Mouse (Mus musculus) liver, postnatal 0 days (tissue): ENCODE results near the gene Cdca3. TPM values are rescaled to one million over a fixed set of nuclear protein-coding genes. Genes with fewer than 3 reads are reported as not detected.
"Not testable (repeated sequence)": the region's sequence is repeated elsewhere in the genome, so short reads cannot be mapped to it uniquely, and the experiment has no call there.

Source experiments
- ATAC-seq: fragments of 200-750 bp; cut with Nextera tagmentation; 2 replicates; pipeline ENCODE4 v1.8.0; 2017; ENCODE audit warnings: mild to moderate bottlenecking, moderate library complexity
- DNase-seq: peaks from one replicate; pipeline ENCODE4 v3.0.0-alpha.2; 2016
- H3K27ac ChIP-seq: fragments of 300-500 bp; sonication (generic); 2 replicates; pipeline ENCODE4 v1.5.1; 2014; ENCODE audit warnings: antibody characterized with exemption, moderate library complexity, mild to moderate bottlenecking, low read depth
- H3K27me3 ChIP-seq: fragments of 300-500 bp; sonication (generic); 2 replicates; pipeline ENCODE4 v1.6.1; 2014; ENCODE audit warnings: low read length, control low read depth, mixed read lengths; ENCODE audit not compliant: insufficient read depth
- H3K36me3 ChIP-seq: fragments of 300-500 bp; sonication (generic); replicated peaks from 2 replicates; pipeline ENCODE4 v1.6.1; 2014; ENCODE audit warnings: mild to moderate bottlenecking, control low read depth, low read length, moderate library complexity, mixed read lengths; ENCODE audit not compliant: insufficient read depth
- H3K4me1 ChIP-seq: fragments of 300-500 bp; sonication (generic); 2 replicates; pipeline ENCODE4 v1.6.1; 2014; ENCODE audit warnings: antibody characterized with exemption, mild to moderate bottlenecking, control low read depth; ENCODE audit not compliant: insufficient read depth
- H3K4me2 ChIP-seq: fragments of 300-500 bp; sonication (generic); 2 replicates; pipeline ENCODE4 v1.6.1; 2014; ENCODE audit warnings: low read depth, mild to moderate bottlenecking, low read length, moderate library complexity, mixed read lengths
- H3K4me3 ChIP-seq: fragments of 300-500 bp; sonication (generic); 2 replicates; pipeline ENCODE4 v1.5.1; 2014; ENCODE audit warnings: low read depth, low read length
- H3K9ac ChIP-seq: fragments of 300-500 bp; sonication (generic); replicated peaks from 2 replicates; pipeline ENCODE4 v1.6.1; 2014; ENCODE audit warnings: mild to moderate bottlenecking, moderate library complexity
- H3K9me3 ChIP-seq: fragments of 300-500 bp; sonication (generic); 2 replicates; pipeline ENCODE4 v1.6.1; 2016; ENCODE audit warnings: mild to moderate bottlenecking, control low read depth, low read length, mixed read lengths
- CTCF ChIP-seq: sonication (generic); IDR thresholded peaks from 2 replicates; pipeline ENCODE4 v1.5.1; 2016; ENCODE audit warnings: antibody characterized with exemption, low read depth
- EP300 ChIP-seq: IDR thresholded peaks from 2 replicates; pipeline ENCODE4 v1.6.1; 2016; ENCODE audit warnings: antibody characterized with exemption, low read depth, mild to moderate bottlenecking
- WGBS: fragments of 180-500 bp; shearing (Covaris S2); extraction: QIAGEN DNeasy Blood & Tissue Kit; methylation state at CpG from one replicate; pipeline ENCODE4 v1.1.7; 2014; ENCODE audit not compliant: insufficient replicate concordance; 5-methylcytosine and 5-hydroxymethylcytosine counted together
- polyA plus RNA-seq: library from polyadenylated mRNA; unstranded; fragments of >200 nt; fragmentation: Nextera tagmentation; extraction: Ambion mirVana; gene quantifications from 2 replicates; pipeline ENCODE4 v1.2.1, GENCODE M21; 2015

Cdca3 gene
- polyA plus RNA-seq, 1 experiment from 2014 or later, result 98.3 TPM

DNA sequence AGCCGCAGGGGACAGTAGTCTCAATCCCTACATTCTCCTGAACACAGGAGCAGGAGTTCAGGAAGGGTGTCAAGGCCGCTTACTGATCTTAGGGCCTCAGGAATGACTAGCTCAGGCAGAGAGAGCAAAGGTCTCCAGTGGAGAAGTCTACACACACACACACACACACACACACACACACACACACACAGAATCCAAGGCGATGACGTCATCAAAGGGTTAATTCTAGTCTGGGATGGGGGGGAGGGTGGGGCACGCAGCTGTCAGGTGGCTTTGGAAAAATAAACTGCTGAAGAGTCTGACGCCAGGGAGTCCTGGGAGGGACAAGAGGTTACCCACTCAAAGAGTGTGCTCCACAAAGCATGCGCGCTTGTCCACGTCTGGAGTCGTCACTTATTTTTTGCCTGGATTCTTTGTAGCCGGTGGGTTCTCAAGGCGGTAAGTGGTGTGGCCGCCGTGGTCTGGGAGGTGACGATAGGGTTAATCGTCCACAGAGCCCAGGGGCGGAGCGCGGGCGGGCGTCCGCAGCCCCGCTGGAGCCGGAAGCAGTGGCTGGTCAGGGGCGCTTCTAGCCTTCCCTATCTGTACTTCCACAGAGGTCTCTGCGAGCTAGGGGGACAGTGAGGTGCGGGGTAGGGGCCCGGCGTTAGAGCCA lies 20.9 kb upstream of the Cdca3 start, which contains the start of gene Spsb2:
TSS of gene Spsb2 (plus strand) at position 304 of the 655 bp plus-strand sequence.
- H3K9me3 ChIP-seq, result no peaks in the 10 kb centered on the region
- peak; percentile 81 for DNase-seq
- H3K4me1 ChIP-seq, result peaks cover 46% of the 10 kb centered on the region
- H3K9ac ChIP-seq, result peak within 1 kb of the TSS; percentile 83
- H3K4me2 ChIP-seq, result peak within 1 kb of the TSS; percentile 98
- no peak for TF ChIP-seq EP300
- no peak for TF ChIP-seq CTCF
- peak; percentile 53 for ATAC-seq
- 4% methylated on average over 29 of the region's 29 CpGs for WGBS
- H3K36me3 ChIP-seq, result peaks cover 20% of the 10 kb centered on the region
- H3K27ac ChIP-seq, result peak within 1 kb of the TSS; percentile 95
- peak within 1 kb of the TSS; percentile 88 for H3K4me3 ChIP-seq
- no peaks in the 10 kb centered on the region for H3K27me3 ChIP-seq

DNA sequence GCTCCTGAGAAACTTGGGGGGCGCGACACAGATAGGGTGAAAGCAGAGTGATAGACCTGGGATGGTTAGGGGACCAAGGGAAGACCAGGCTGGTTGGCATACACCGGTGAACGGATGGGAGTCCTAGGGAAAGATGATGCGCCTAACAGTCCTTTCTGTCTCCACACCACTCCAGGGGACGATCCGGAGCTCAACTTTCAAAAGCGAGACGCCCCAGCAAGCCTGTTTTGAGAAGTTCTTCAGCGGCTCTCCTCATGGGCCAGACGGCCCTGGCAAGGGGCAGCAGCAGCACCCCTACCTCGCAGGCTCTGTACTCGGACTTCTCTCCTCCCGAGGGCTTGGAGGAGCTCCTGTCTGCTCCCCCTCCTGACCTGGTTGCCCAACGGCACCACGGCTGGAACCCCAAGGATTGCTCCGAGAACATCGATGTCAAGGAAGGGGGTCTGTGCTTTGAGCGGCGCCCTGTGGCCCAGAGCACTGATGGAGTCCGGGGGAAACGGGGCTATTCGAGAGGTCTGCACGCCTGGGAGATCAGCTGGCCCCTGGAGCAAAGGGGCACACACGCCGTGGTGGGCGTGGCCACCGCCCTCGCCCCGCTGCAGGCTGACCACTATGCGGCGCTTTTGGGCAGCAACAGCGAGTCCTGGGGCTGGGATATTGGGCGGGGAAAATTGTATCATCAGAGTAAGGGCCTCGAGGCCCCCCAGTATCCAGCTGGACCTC lies 20.1 kb upstream of the Cdca3 start:
- DNase-seq (peak; percentile 90), ATAC-seq (peak; percentile 33)
- WGBS, result 1% methylated on average over 35 of the region's 35 CpGs
- Histone ChIP-seq H3K4me1 (peaks cover 47% of the 10 kb centered on the region), H3K4me2 (peak overlapping the region; percentile 98), H3K9ac (peak overlapping the region; percentile 83), H3K4me3 (peak overlapping the region; percentile 88), H3K27ac (peak overlapping the region; percentile 95), H3K9me3 (no peaks in the 10 kb centered on the region), H3K27me3 (no peaks in the 10 kb centered on the region), H3K36me3 (peaks cover 20% of the 10 kb centered on the region)
- no peak for TF ChIP-seq EP300
- peak; percentile 94 for TF ChIP-seq CTCF

DNA sequence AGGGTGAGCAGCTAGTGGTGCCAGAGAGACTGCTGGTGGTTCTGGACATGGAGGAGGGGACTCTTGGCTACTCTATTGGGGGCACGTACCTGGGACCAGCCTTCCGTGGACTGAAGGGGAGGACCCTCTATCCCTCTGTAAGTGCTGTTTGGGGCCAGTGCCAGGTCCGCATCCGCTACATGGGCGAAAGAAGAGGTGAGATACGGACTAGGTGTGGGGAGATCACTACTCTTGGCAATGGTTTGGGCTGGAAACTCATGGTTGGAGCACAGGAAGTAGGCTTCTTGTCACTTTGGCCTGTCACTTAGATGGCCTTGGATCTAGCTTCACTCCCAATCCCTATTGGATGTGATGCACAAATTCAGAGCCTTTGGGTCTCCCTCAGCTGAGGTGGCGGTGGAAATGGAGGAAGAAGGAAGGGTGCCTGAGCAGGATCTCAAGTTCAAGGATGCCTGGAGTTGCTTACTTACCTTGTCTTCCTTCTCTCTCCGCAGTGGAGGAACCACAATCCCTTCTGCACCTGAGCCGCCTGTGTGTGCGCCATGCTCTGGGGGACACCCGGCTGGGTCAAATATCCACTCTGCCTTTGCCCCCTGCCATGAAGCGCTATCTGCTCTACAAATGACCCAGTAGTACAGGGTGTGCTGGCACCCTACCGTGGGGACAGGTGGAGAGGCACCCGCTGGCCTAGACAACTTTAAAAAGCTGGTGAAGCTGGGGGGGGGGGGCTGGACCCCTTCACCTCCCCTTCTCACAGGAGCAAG lies 19.4 kb upstream of the Cdca3 start:
- no peaks in the 10 kb centered on the region for H3K27me3 ChIP-seq
- peaks cover 20% of the 10 kb centered on the region for H3K36me3 ChIP-seq
- peak overlapping the region; percentile 83 for H3K9ac ChIP-seq
- no peaks in the 10 kb centered on the region for H3K9me3 ChIP-seq
- TF ChIP-seq CTCF, result no peak
- TF ChIP-seq EP300, result no peak
- peaks cover 54% of the 10 kb centered on the region for H3K4me1 ChIP-seq
- peak overlapping the region; percentile 95 for H3K27ac ChIP-seq
- no peak for ATAC-seq
- peak overlapping the region; percentile 98 for H3K4me2 ChIP-seq
- 48% methylated on average over 14 of the region's 14 CpGs for WGBS
- no peak for DNase-seq
- peak overlapping the region; percentile 88 for H3K4me3 ChIP-seq

DNA sequence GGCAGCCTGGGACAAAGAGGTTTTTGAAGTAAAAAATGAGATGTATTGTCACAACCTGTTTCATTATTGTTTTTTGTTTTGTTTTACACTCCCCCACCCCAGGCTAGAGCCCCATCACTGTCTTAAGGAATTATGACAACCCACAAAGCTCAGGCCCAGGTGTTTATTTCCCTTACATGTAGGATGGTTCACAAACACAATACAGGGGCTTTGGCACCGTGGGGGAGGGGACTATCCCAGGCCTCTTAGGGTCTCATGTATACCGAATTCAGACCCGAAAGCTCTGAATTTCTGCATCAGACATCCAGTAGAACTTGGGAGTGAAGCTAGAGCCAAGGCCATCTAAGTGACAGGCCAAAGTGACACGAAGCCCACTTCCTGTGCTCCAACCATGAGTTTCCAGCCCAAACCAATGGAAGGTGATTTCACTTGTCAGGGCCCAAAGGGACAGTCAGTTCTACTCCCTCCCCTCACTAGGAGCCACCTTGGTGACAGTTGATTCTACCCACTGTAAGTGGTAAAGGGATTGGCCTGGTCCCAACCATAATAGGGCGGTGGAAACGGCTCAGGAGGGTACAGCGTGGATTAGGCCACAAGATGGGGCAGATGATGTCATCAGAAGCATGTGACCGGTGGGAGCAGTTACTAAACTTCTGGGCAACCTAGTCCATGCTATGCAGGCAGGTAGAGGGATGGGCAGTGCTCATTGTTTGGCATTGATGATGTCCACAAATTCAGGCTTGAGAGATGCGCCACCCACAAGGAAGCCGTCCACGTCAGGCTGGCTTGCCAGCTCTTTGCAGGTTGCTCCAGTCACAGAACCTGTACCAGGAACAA lies 18.6 kb upstream of the Cdca3 start:
- not testable (repeated sequence) for H3K9ac ChIP-seq, H3K4me3 ChIP-seq, DNase-seq, ATAC-seq, H3K9me3 ChIP-seq, H3K27me3 ChIP-seq
- WGBS, result 76% methylated on average over 11 of the region's 11 CpGs
- peaks cover 26% of the 10 kb centered on the region for H3K36me3 ChIP-seq
- H3K4me2 ChIP-seq, result peak overlapping the region; percentile 98; the same call in 1 of the 2 replicates
- peak overlapping the region; percentile 95; the same call in 1 of the 2 replicates for H3K27ac ChIP-seq
- peaks cover 53% of the 10 kb centered on the region for H3K4me1 ChIP-seq

DNA sequence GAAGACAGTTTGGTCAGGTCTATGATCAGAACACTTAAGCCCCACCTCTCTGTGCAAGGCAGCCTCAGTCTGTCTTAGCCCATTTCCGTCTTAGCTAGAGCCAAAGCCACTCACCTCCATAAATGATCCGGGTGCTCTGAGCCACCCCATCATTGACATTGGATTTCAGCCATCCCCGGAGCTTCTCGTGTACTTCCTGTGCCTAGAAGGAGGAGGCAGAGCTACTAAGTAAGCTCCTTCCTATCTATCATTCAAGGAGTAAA lies 18.0 kb upstream of the Cdca3 start:
- Histone ChIP-seq H3K27ac (peak overlapping the region; percentile 96; the same call in 1 of the 2 replicates), H3K9ac (no peak overlapping the region), H3K9me3 (no peaks in the 10 kb centered on the region), H3K4me3 (no peak overlapping the region), H3K4me2 (no peak overlapping the region), H3K27me3 (no peaks in the 10 kb centered on the region), H3K4me1 (peaks cover 49% of the 10 kb centered on the region), H3K36me3 (peaks cover 26% of the 10 kb centered on the region)
- 57% methylated on average over 4 of the region's 4 CpGs for WGBS
- TF ChIP-seq CTCF (no peak), EP300 (no peak)
- no peak for DNase-seq
- no peak for ATAC-seq
